Mouse (Mus musculus): ENCODE results near the gene Aldh9a1. TPM values are rescaled to one million over a fixed set of nuclear protein-coding genes. Genes with fewer than 3 reads are reported as not detected.

Gene Aldh9a1
- polyA plus RNA-seq (2014; fragmentation: Nextera tagmentation; extraction: Ambion mirVana) = 53.2 and 54.2 TPM in 2 replicates

- ATAC-seq (ENCODE audit: insufficient number of reproducible peaks, insufficient read depth, low FRiP score, low read depth) = peak; percentile 98
- Histone ChIP-seq H3K4me1 (ENCODE audit: control insufficient read depth, insufficient read depth, low read length) (no peaks in the 10 kb centered on the region), H3K4me2 (replicated peaks; ENCODE audit: low read depth, low read length) (peak within 1 kb of the TSS; percentile 58), H3K36me3 (ENCODE audit: control insufficient read depth, insufficient read depth, low read length) (peaks cover 4% of the 10 kb centered on the region; the same call in 1 of the 2 replicates), H3K27me3 (ENCODE audit: control insufficient read depth, insufficient read depth, low read length) (no peaks in the 10 kb centered on the region), H3K9ac (replicated peaks; ENCODE audit: low read depth, low read length) (peak within 1 kb of the TSS; percentile 47), H3K9me3 (ENCODE audit: control insufficient read depth, low read depth, low read length) (no peaks in the 10 kb centered on the region), H3K4me3 (ENCODE audit: low read depth, low read length) (peak within 1 kb of the TSS; percentile 67), H3K27ac (ENCODE audit: low read length) (peak within 1 kb of the TSS; percentile 53)
- WGBS = under 1% methylated on average over 55 of the region's 55 CpGs
These were observed at the start of gene Aldh9a1 for GRCm38 (mm10) chr1:167349815-167350596. TSS of gene Aldh9a1 (plus strand) at chr1:167349991.

- Histone ChIP-seq H3K9me3 (ENCODE audit: control insufficient read depth, low read depth, low read length) (no peaks in the 10 kb centered on the region), H3K27ac (ENCODE audit: low read length) (no peak overlapping the region), H3K4me1 (ENCODE audit: control insufficient read depth, insufficient read depth, low read length) (no peaks in the 10 kb centered on the region; the same call in 1 of the 2 replicates), H3K36me3 (ENCODE audit: control insufficient read depth, insufficient read depth, low read length) (no peaks in the 10 kb centered on the region), H3K27me3 (ENCODE audit: control insufficient read depth, insufficient read depth, low read length) (no peaks in the 10 kb centered on the region), H3K4me2 (replicated peaks; ENCODE audit: low read depth, low read length) (no peak overlapping the region), H3K9ac (replicated peaks; ENCODE audit: low read depth, low read length) (no peak overlapping the region), H3K4me3 (ENCODE audit: low read depth, low read length) (no peak overlapping the region)
- ATAC-seq (ENCODE audit: insufficient number of reproducible peaks, insufficient read depth, low FRiP score, low read depth) = no peak
- WGBS = 76% methylated on average over 2 of the region's 2 CpGs
These were observed 49.7 kb upstream of the Aldh9a1 start for GRCm38 (mm10) chr1:167300122-167300521.

- Histone ChIP-seq H3K27ac (ENCODE audit: low read length) (no peak overlapping the region), H3K4me3 (ENCODE audit: low read depth, low read length) (no peak overlapping the region), H3K4me1 (ENCODE audit: control insufficient read depth, insufficient read depth, low read length) (0 out of 2 replicates have a peak, but pooled peaks cover 4% of the 10 kb centered on the region), H3K36me3 (ENCODE audit: control insufficient read depth, insufficient read depth, low read length) (peaks cover 1% of the 10 kb centered on the region; the same call in 1 of the 2 replicates), H3K9ac (replicated peaks; ENCODE audit: low read depth, low read length) (no peak overlapping the region), H3K27me3 (ENCODE audit: control insufficient read depth, insufficient read depth, low read length) (no peaks in the 10 kb centered on the region), H3K4me2 (replicated peaks; ENCODE audit: low read depth, low read length) (no peak overlapping the region), H3K9me3 (ENCODE audit: control insufficient read depth, low read depth, low read length) (no peaks in the 10 kb centered on the region)
- WGBS = 23% methylated on average over 7 of the region's 7 CpGs
- no peak for ATAC-seq (ENCODE audit: insufficient number of reproducible peaks, insufficient read depth, low FRiP score, low read depth)
These were observed 44.2 kb upstream of the Aldh9a1 start for GRCm38 (mm10) chr1:167305501-167306137.

DNA sequence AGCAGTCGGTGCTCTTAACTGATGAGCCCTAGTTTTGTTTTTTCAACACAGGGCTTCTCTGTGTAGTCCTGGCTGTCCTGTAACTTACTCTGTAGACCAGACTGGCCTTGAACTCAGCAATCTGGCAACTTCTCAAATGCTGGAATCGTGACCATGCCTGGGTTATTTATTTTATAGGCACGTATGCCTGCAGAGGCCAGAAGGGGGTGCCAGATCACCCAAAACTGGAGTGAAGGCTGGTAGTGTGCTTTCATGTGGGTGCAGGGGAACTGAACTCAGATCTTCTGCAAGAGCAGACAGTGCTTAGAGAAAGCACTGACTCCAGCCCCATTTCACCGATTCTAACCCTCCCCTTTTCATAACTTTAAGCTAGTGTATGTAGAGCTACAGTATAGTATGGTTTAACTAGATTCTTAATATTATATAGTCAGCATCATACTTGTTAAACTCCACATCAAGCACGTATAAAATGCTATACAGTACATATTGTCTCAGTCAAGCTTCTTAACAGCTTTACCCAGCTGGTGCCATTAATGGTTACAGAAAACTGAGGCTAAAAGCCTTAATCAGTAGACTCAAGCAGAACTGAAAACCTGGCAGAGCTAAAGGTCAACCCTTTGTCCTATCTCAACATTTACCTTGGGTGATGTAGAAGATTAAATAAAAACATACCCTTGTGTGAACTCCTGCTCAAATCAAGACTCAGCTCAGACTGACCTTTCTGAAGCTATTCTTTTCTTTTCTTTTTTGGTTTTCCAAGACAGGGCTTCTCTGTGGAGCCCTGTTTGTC, 43.1 kb upstream of the Aldh9a1 start:
- ATAC-seq (ENCODE audit: insufficient number of reproducible peaks, insufficient read depth, low FRiP score, low read depth) = no peak
- H3K36me3 ChIP-seq (ENCODE audit: control insufficient read depth, insufficient read depth, low read length) = peaks cover 3% of the 10 kb centered on the region; the same call in 1 of the 2 replicates

GRCm38 (mm10) chr1:167307674-167308073, 42.1 kb upstream of the Aldh9a1 start:
- 64% methylated on average over 11 of the region's 11 CpGs for WGBS
- ATAC-seq (ENCODE audit: insufficient number of reproducible peaks, insufficient read depth, low FRiP score, low read depth) = no peak
- 0 out of 2 replicates have a peak, but pooled peaks cover 4% of the 10 kb centered on the region for H3K4me1 ChIP-seq (ENCODE audit: control insufficient read depth, insufficient read depth, low read length)
- H3K27ac ChIP-seq (ENCODE audit: low read length) = no peak overlapping the region
- no peaks in the 10 kb centered on the region for H3K27me3 ChIP-seq (ENCODE audit: control insufficient read depth, insufficient read depth, low read length)
- H3K9me3 ChIP-seq (ENCODE audit: control insufficient read depth, low read depth, low read length) = no peaks in the 10 kb centered on the region
- peak overlapping the region; percentile 95; the same call in 1 of the 2 replicates for H3K9ac ChIP-seq (replicated peaks; ENCODE audit: low read depth, low read length)
- H3K36me3 ChIP-seq (ENCODE audit: control insufficient read depth, insufficient read depth, low read length) = peaks cover 3% of the 10 kb centered on the region; the same call in 1 of the 2 replicates
- peak overlapping the region; percentile 49 for H3K4me2 ChIP-seq (replicated peaks; ENCODE audit: low read depth, low read length)
- peak overlapping the region; percentile 83 for H3K4me3 ChIP-seq (ENCODE audit: low read depth, low read length)

More for the DNA sequence above, 43.1 kb upstream of the Aldh9a1 start:
- H3K27me3 ChIP-seq (ENCODE audit: control insufficient read depth, insufficient read depth, low read length) = no peaks in the 10 kb centered on the region
- no peak overlapping the region for H3K4me2 ChIP-seq (replicated peaks; ENCODE audit: low read depth, low read length)
- 71% methylated on average over 5 of the region's 5 CpGs for WGBS
- no peak overlapping the region for H3K27ac ChIP-seq (ENCODE audit: low read length)
- no peak overlapping the region for H3K9ac ChIP-seq (replicated peaks; ENCODE audit: low read depth, low read length)
- 0 out of 2 replicates have a peak, but pooled peaks cover 4% of the 10 kb centered on the region for H3K4me1 ChIP-seq (ENCODE audit: control insufficient read depth, insufficient read depth, low read length)
- no peak overlapping the region for H3K4me3 ChIP-seq (ENCODE audit: low read depth, low read length)
- H3K9me3 ChIP-seq (ENCODE audit: control insufficient read depth, low read depth, low read length) = no peaks in the 10 kb centered on the region

DNA sequence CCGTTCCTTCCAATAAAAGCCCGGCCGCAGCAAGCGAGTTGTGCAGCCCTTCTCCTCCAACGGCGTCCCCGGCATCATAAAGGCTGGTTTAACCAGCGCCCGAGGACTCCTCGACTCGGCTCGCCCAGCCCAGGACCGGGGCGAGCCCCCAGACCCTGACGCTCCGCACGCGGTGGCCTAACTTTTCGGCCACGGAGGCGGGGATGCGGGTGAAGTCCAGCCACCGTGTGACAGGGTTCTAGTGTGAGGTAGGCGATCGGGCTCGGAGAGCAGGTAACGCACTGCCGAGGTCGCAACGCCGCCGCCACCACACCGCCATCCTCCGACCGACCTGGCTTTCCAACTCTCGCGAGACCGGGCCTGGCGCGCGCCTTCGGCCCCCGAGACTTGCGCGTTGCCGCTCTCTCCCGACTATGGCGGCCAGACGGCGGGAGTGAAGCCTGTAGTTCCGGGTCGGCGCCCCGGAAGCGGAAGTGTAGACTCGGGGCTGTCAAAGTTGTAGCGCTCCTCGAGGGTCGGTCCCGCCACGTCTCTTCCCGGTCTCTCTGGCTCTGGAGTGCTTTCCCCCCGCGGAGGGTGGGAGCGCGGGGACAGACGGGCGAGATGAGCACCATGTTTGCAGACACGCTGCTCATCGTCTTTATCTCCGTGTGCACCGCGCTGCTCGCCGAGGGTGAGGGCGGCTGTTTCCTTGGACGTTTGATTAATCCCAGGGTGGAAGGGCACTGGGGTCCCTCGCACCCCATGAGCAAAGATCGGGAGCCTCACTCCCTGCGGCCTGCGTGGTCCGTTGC, 41.3 kb upstream of the Aldh9a1 start, which contains the start of gene Tmco1:
Tmco1 (plus strand) TSS at position 118 of the 794 bp plus-strand sequence.
- Histone ChIP-seq H3K4me1 (ENCODE audit: control insufficient read depth, insufficient read depth, low read length) (0 out of 2 replicates have a peak, but pooled peaks cover 4% of the 10 kb centered on the region), H3K27me3 (ENCODE audit: control insufficient read depth, insufficient read depth, low read length) (no peaks in the 10 kb centered on the region), H3K4me2 (replicated peaks; ENCODE audit: low read depth, low read length) (peak within 1 kb of the TSS; percentile 73), H3K36me3 (ENCODE audit: control insufficient read depth, insufficient read depth, low read length) (peaks cover 3% of the 10 kb centered on the region; the same call in 1 of the 2 replicates), H3K9me3 (ENCODE audit: control insufficient read depth, low read depth, low read length) (no peaks in the 10 kb centered on the region), H3K9ac (replicated peaks; ENCODE audit: low read depth, low read length) (peak within 1 kb of the TSS; percentile 95), H3K27ac (ENCODE audit: low read length) (peak within 1 kb of the TSS; percentile 93), H3K4me3 (ENCODE audit: low read depth, low read length) (peak within 1 kb of the TSS; percentile 83)
- peak; percentile 95 for ATAC-seq (ENCODE audit: insufficient number of reproducible peaks, insufficient read depth, low FRiP score, low read depth)
- under 1% methylated on average over 82 of the region's 82 CpGs for WGBS

DNA sequence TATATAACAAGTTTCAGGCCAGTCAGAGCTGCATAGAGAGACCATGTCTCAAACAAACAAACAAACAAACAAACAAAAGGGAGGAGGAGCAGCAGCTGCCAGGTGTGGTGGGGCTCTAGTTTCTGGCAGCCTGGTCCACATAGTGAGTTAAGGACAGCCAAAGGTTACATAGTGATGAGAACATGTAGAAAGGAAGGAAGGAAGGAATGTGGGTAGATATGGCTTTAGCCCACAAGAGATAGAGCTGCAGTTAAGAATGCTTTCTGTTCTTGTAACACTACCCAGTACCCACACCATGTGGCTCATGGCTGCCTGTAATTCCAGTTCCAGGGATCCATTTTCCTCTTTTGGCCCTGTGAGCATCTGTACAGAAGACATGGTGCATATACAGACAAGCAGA, 37.4 kb upstream of the Aldh9a1 start:
- H3K9ac ChIP-seq (replicated peaks; ENCODE audit: low read depth, low read length) = no peak overlapping the region
- H3K27ac ChIP-seq (ENCODE audit: low read length) = no peak overlapping the region
- H3K36me3 ChIP-seq (ENCODE audit: control insufficient read depth, insufficient read depth, low read length) = peaks cover 17% of the 10 kb centered on the region
- H3K4me2 ChIP-seq (replicated peaks; ENCODE audit: low read depth, low read length) = no peak overlapping the region
- no peaks in the 10 kb centered on the region for H3K9me3 ChIP-seq (ENCODE audit: control insufficient read depth, low read depth, low read length)
- H3K4me3 ChIP-seq (ENCODE audit: low read depth, low read length) = no peak overlapping the region
- H3K4me1 ChIP-seq (ENCODE audit: control insufficient read depth, insufficient read depth, low read length) = 0 out of 2 replicates have a peak, but pooled peaks cover 4% of the 10 kb centered on the region
- H3K27me3 ChIP-seq (ENCODE audit: control insufficient read depth, insufficient read depth, low read length) = no peaks in the 10 kb centered on the region
- ATAC-seq (ENCODE audit: insufficient number of reproducible peaks, insufficient read depth, low FRiP score, low read depth) = no peak
